Mouse (Mus musculus) activated CD4-positive, CD25-positive, alpha-beta regulatory T cell, adult 9 weeks (primary cell): ENCODE measurements around the gene Cript. TPM values are rescaled to one million over a fixed set of nuclear protein-coding genes. Genes with fewer than 3 reads are reported as not detected.

Experiments used
- polyA plus RNA-seq: library from polyadenylated mRNA; unstranded; fragments of 100-300 nt; shearing (Covaris generic); gene quantifications from one replicate; pipeline ENCODE4 v1.2.1, GENCODE M21; 2017

Cript gene
- polyA plus RNA-seq, result 133 TPM

GRCm38 (mm10) chr17:87025269-87025949 is at the start of gene Cript, which contains the start of gene Pigf:
Gene Cript, plus strand, starts transcription at chr17:87025550.
Gene Pigf, minus strand, starts transcription at chr17:87025406.

Other genes starting within 250 kb of the Cript start
- not detected for gene Tmem247, start 108.2 kb upstream of the Cript start, polyA plus RNA-seq
- not detected for gene Atp6v1e2, start 77.7 kb upstream of the Cript start, polyA plus RNA-seq
- 1.9 TPM for gene Rhoq, start 62.5 kb upstream of the Cript start, polyA plus RNA-seq
- 27.4 TPM for gene Pigf, start 144 bp upstream of the Cript start, polyA plus RNA-seq
- 4.5 TPM for gene Socs5, start 82.1 kb downstream of the Cript start, polyA plus RNA-seq
- gene Mcfd2, start 240.4 kb downstream of the Cript start, polyA plus RNA-seq, result 43.3 TPM